Mouse (Mus musculus): ENCODE results near the gene Armh3. TPM values are rescaled to one million over a fixed set of nuclear protein-coding genes. Genes with fewer than 3 reads are reported as not detected.

The Armh3 gene
- polyA plus RNA-seq, 1 experiment from 2014 or later, result 18.5 TPM

DNA sequence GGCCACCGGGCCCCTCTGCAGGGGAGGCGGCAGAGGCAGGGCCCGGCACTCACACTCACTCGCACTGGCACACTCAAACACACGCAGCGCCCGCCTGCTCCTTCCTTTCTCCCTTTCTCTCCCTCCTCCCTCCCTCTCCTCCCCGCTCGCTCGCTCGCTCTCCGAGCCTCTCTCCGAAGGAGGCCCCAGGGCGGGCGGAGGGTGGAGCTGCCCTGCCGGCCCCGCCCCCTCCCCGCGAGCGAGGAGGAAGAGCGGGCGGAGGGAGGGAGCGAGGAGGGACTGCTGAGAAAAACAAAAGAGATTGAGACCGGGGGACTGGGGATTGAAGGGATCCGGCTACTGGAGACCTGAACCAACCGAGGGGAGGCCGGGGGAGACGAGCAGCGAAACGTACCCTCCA, 41.2 kb upstream of the Armh3 start:
- peak; percentile 89 for DNase-seq (ENCODE audit: extremely low spot score, low spot score)
- Histone ChIP-seq H3K4me3 (peak overlapping the region; percentile 84), H3K9me3 (no peaks in the 10 kb centered on the region), H3K4me1 (peaks cover 82% of the 10 kb centered on the region), H3K27ac (peak overlapping the region; percentile 99), H3K36me3 (replicated peaks) (peaks cover 31% of the 10 kb centered on the region), H3K27me3 (ENCODE audit: poor library complexity, severe bottlenecking) (no peaks in the 10 kb centered on the region)
- 2% methylated on average over 26 of the region's 30 CpGs for WGBS

DNA sequence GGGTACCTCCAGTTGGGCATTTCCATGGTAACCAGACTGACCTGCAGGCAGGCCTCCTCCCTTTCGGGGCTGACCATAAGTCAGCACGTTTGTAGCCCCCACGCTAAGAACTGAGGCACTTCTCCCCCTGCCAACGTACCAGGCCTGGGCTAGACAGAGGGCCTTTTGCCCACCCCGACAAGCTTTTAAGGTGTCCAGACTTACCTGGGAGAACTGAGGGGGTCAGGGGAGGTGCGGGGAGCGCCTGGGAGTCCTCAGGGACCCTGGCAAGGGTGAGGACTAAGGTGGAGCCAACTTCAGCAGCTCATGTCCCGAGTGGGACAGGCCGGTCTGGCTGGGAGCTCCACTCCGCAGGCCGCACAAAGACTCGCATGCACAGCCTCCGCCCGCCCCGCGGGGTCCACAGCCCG, 40.6 kb upstream of the Armh3 start:
- Histone ChIP-seq H3K27me3 (ENCODE audit: poor library complexity, severe bottlenecking) (no peaks in the 10 kb centered on the region), H3K27ac (peak overlapping the region; percentile 99), H3K36me3 (replicated peaks) (peaks cover 37% of the 10 kb centered on the region), H3K9me3 (no peaks in the 10 kb centered on the region), H3K4me3 (peak overlapping the region; percentile 84), H3K4me1 (peaks cover 76% of the 10 kb centered on the region)
- under 1% methylated on average over 17 of the region's 17 CpGs for WGBS
- DNase-seq (ENCODE audit: extremely low spot score, low spot score), result peak; percentile 59

DNA sequence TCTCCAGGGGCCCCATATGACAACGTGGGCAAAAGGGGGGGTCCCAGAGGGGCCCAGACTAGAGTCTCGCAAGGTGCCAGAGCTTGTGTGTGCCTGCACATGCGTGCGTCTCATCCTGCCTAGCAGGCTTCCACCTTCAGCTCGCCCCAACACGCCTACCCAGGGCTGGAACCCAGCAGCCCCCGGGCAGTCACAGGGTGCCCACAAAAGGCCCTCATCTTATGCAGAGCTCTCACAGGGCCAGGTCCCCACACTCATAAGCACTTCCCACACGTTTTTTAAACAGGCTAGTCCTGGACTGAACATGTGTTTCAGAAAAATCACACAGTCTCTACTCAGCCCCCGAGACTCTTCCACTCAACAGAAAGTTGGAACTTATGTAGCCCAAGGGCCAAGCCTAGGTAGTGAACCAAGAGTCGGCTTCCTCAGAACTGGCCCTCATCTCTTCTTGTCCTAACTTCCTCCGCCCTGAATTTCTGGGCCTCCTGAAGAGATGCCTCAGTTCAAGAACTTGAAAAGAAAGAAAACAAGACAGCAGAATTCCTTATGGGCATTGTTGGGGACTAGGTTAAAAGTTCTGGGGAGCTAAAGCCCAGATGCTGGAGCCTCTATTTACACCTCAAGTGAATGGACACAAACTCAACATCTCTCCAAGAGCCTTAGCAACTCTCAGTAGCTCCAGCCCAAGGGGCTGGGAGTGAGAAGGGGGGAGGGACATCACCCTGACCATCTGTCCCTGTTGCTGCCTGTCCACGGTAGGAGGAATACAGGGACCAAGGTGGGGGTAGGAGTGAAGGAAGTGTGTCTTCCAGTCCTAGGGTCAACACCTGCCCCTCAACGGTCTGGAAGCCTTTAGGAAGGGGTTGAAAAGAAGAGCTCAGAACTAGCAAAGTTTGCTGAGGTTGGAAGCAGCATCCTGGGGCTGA, 39.9 kb upstream of the Armh3 start:
- H3K9me3 ChIP-seq, result no peaks in the 10 kb centered on the region
- H3K27ac ChIP-seq, result peak overlapping the region; percentile 99
- peaks cover 69% of the 10 kb centered on the region for H3K4me1 ChIP-seq
- H3K4me3 ChIP-seq, result peak overlapping the region; percentile 84
- DNase-seq (ENCODE audit: extremely low spot score, low spot score), result no peak
- no peaks in the 10 kb centered on the region for H3K27me3 ChIP-seq (ENCODE audit: poor library complexity, severe bottlenecking)
- H3K36me3 ChIP-seq (replicated peaks), result peaks cover 44% of the 10 kb centered on the region
- WGBS, result 28% methylated on average over 13 of the region's 13 CpGs

DNA sequence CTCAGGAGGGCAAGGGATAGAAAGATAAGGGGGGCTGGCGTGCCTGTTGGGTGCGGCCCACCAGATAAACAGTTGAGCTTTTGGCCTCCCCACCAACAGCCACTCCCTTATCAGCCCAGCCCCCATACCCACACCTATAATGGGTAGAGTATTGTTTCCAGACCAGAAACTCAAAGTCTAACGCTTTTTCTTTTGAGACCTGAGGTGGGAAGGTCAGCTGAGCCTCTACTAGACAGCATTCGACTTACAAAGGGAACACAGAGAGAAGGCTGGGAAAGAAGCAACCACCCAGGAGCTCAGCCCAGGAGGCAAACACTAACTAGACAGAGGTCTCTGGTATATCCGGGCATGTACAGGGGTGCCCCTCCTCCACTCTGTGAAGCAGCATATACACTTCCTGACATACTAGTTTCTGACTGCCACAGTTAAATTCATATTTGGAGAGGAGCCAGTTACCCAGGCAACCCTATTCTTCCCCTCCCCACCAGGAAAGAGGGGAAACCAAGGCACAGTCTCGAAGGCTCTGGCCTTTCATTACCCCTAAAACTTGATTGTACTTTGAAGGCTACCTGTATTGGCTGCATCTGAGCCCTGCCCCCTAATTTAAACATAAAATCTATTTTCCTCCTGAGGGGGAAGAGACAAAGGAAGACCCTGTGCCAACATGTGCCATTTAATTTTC, 39.1 kb upstream of the Armh3 start:
- Histone ChIP-seq H3K27me3 (ENCODE audit: poor library complexity, severe bottlenecking) (no peaks in the 10 kb centered on the region), H3K4me1 (peaks cover 61% of the 10 kb centered on the region), H3K4me3 (peak overlapping the region; percentile 84), H3K36me3 (replicated peaks) (peaks cover 52% of the 10 kb centered on the region), H3K9me3 (no peaks in the 10 kb centered on the region), H3K27ac (peak overlapping the region; percentile 99)
- DNase-seq (ENCODE audit: extremely low spot score, low spot score), result no peak
- 33% methylated on average over 6 of the region's 6 CpGs for WGBS

DNA sequence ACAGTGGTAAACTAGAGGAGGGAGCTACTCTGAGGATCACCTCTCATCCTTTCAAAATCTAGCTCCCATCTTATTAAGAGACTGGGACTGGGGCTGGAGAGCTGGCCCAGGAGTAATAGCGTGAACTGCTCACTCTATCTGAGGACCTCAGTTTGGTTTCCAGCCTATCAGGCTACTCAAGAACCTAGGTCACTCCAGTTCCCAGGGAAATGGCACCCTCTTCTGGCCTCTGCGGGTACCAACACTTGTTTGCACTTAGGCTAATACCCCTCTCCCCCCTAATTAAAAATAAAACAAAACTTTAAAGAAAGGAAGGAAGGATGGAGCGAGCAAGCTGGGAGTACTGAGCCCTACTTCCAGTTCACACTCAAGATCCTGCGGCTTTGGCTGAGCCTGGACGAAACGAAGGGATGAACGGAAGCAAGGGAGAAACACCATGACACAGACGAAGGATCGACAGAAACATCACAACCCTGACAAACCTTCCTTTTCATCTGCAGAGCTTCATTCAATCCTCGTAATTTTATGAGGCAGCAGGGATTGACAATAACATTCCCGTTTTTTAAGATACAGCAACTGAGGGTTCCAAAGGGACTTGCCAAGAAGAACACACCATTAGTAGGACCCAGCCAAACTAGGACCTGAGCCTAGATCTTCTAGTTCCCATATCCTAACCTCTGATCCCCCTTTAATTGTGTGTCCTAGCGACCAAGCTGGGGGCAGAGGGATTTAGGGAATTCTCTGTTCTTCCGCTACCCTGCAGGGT, 38.4 kb upstream of the Armh3 start:
- Histone ChIP-seq H3K4me3 (peak overlapping the region; percentile 84), H3K9me3 (no peaks in the 10 kb centered on the region), H3K4me1 (peaks cover 54% of the 10 kb centered on the region), H3K27me3 (ENCODE audit: poor library complexity, severe bottlenecking) (no peaks in the 10 kb centered on the region), H3K36me3 (replicated peaks) (peaks cover 59% of the 10 kb centered on the region), H3K27ac (peak overlapping the region; percentile 99)
- no peak for DNase-seq (ENCODE audit: extremely low spot score, low spot score)
- WGBS, result 72% methylated on average over 13 of the region's 13 CpGs

DNA sequence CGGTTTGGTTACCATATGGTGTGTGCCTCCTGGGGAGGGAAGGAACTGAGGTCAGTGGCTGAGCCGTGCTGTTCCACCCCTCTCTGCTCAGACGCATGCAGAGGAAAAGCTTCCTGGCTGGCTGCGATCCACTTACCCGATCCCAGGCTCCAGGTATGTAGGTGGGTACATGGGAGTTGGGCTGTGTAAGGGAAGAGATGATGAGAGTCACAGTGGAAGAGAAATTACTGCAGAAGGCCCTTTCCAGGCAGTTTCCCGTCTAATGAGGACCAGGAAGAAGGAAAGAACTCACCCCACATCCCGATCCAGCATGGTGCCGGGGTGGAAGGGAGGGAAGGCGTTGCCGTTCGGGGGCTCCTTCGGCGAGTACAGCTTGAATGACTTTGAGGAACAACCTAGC, 37.7 kb upstream of the Armh3 start:
- Histone ChIP-seq H3K36me3 (replicated peaks) (peaks cover 65% of the 10 kb centered on the region), H3K27me3 (ENCODE audit: poor library complexity, severe bottlenecking) (no peaks in the 10 kb centered on the region), H3K9me3 (no peaks in the 10 kb centered on the region), H3K4me1 (peaks cover 47% of the 10 kb centered on the region), H3K4me3 (peak overlapping the region; percentile 84; the same call in 1 of the 2 replicates), H3K27ac (no peak overlapping the region)
- WGBS, result 93% methylated on average over 13 of the region's 13 CpGs
- DNase-seq (ENCODE audit: extremely low spot score, low spot score), result no peak

DNA sequence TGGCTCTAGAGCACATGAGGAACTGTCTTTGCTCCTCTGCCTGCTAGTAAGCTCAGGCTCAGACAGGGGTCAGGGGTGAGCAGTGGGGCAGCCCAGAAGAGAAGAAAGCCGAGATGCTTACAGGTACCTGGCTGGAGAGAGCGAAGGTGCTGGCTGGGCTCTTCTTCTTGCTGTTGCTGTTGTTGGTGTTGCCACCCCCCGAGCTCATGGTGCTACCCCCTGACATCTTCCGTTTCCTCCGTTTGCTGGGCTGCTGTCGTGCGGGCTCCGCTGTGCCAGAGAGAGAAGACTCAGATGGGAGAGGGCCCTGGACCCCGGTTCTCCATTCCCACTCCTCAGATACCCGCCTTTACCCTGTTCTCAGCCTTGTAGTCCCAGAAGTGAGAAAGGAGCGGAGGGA, 35.6 kb upstream of the Armh3 start:
- Histone ChIP-seq H3K27ac (no peak overlapping the region), H3K36me3 (replicated peaks) (peaks cover 84% of the 10 kb centered on the region), H3K4me3 (no peak overlapping the region), H3K27me3 (ENCODE audit: poor library complexity, severe bottlenecking) (no peaks in the 10 kb centered on the region), H3K4me1 (peaks cover 31% of the 10 kb centered on the region), H3K9me3 (peaks cover 8% of the 10 kb centered on the region; the same call in 1 of the 2 replicates)
- WGBS, result 95% methylated on average over 11 of the region's 11 CpGs
- no peak for DNase-seq (ENCODE audit: extremely low spot score, low spot score)

DNA sequence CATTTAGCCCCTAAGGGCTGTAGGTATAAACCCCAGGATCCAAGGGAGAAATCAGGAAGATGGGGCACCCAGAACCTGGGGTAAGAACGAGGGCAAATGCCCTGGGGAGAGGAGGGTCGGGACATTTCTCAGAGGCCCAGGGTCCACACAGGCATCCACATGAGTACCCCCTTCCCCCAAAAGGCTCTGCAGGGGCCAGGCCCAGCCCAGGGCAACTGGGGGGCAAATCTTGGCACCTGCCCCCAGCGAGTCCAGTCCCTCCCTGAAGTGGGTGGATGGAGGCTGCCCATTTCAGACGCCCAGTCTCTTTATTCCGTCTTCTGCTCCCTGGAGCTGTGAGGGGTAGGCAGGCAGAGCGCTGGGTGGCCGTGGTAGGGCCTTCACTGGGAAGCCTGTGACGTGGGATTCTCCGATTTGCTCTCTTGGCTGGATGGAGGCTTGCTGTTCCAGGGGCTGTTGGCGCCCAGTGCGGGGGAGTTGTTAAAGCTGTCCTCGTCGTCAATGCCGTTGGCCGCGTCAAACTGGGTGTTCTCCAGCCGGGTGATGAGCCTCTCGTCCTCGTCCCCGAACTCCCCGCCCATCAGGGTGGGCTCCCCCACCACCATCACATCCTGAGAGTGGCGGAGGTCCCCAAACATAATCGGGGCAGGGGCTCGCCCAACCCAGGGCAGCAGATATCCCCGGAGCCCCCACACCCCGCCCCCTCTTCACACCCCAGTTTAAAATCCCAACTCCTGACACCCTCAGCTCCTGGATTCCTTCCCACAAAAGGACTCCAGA, 34.6 kb upstream of the Armh3 start:
- H3K27ac ChIP-seq, result no peak overlapping the region
- no peak for DNase-seq (ENCODE audit: extremely low spot score, low spot score)
- WGBS, result 93% methylated on average over 26 of the region's 26 CpGs
- H3K27me3 ChIP-seq (ENCODE audit: poor library complexity, severe bottlenecking), result no peaks in the 10 kb centered on the region
- H3K4me3 ChIP-seq, result no peak overlapping the region
- peaks cover 21% of the 10 kb centered on the region for H3K4me1 ChIP-seq
- peaks cover 8% of the 10 kb centered on the region; the same call in 1 of the 2 replicates for H3K9me3 ChIP-seq
- H3K36me3 ChIP-seq (replicated peaks), result peaks cover 82% of the 10 kb centered on the region

DNA sequence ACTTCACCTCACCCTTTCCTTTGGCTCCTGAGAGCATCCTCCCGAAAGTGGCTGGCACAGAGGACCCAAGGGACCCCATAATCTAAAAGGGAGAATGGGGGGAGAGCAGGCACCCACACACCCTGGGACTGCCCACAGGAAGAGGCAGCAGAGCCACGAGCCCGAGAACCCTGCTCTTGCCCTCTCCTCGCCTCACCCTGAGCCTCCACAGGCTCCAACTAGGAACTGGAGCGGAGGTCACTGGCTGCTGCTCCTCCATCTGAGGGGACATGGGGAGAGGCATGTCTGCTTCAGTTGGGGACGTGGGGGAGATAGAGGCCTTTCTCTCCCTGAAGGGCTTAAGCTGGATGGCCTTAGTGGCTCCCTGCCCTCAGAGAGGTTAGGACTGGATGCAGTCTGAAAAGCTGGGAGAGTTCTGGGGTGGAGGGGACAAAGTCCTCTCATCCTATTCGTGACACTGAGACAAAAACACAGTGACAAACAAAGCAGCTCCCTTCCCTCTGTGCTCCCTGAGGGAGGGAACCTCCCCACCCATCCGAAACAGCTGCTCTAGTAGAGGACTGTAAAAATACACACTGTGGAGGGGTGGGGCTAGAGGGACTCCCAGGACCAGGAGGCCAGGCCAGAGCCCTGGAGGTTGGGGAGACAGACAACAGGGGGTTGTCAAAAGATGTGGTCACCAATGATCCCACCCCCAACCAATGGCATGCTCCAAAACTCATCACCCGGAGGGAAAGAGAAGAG, 33.6 kb upstream of the Armh3 start:
- H3K4me3 ChIP-seq, result no peak overlapping the region
- DNase-seq (ENCODE audit: extremely low spot score, low spot score), result no peak
- peaks cover 8% of the 10 kb centered on the region; the same call in 1 of the 2 replicates for H3K9me3 ChIP-seq
- H3K4me1 ChIP-seq, result peaks cover 16% of the 10 kb centered on the region
- 83% methylated on average over 9 of the region's 9 CpGs for WGBS
- no peaks in the 10 kb centered on the region for H3K27me3 ChIP-seq (ENCODE audit: poor library complexity, severe bottlenecking)
- no peak overlapping the region for H3K27ac ChIP-seq
- H3K36me3 ChIP-seq (replicated peaks), result peaks cover 77% of the 10 kb centered on the region

DNA sequence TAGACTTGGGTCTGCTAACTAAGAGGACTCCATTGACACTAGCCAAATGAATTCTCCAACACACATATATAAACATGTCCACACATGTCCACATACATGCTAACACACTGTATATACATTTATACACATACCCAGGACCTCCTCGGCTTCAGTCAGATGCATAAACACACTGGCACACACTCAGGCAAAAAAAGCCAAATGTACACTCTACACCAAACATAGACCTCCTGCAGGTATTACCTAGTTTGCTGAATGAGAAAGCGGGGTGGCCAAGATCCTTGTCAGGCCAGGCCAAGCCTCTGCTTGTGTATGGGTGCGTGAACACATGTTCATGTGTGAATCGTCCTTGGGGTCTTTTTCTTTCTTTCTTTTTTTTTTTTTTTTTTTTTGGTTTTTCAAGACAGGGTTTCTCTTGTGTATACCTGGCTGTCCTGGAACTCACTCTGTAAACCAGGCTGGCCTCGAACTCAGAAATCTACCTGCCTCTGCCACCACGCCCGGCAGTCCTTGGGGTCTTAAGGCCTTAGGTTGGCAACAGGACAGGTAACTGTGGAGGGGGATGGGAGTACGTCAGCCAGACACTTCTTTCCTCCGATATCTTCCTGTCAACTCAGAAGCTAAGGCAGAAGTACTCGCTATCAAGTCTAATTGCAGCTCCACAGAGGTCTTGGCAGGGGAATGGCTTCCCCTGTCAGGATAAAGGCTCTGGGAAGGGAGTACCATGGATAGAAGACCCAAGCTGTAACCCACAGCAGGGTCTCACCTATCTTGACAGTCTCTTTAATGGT, 32.1 kb upstream of the Armh3 start:
- DNase-seq (ENCODE audit: extremely low spot score, low spot score), result no peak
- no peak overlapping the region for H3K27ac ChIP-seq
- 95% methylated on average over 10 of the region's 10 CpGs for WGBS
- H3K4me3 ChIP-seq, result no peak overlapping the region
- H3K36me3 ChIP-seq (replicated peaks), result peaks cover 62% of the 10 kb centered on the region
- peaks cover 9% of the 10 kb centered on the region for H3K4me1 ChIP-seq
- peaks cover 8% of the 10 kb centered on the region; the same call in 1 of the 2 replicates for H3K9me3 ChIP-seq
- H3K27me3 ChIP-seq (ENCODE audit: poor library complexity, severe bottlenecking), result no peaks in the 10 kb centered on the region

DNA sequence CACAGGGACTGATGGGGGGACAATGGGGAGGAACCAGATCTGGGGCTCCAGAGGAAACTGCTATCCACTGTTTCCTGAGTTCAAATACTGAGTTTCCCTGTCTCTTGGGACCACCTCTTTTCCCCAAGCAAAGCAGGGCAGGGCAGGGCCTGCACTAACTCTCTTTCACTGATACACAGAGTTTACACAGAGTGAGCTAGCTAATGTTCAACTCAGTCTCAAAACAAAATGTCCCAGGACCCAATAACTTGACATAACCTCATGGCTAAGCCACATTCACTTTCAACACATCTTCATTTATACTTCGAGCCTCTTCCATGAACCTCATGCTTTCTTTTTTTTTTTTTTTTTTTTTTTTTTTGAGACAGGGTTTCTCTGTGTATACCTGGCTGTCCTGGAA, 31.4 kb upstream of the Armh3 start:
- Histone ChIP-seq H3K9me3 (peaks cover 8% of the 10 kb centered on the region; the same call in 1 of the 2 replicates), H3K27me3 (ENCODE audit: poor library complexity, severe bottlenecking) (no peaks in the 10 kb centered on the region), H3K36me3 (replicated peaks) (peaks cover 55% of the 10 kb centered on the region), H3K4me3 (no peak overlapping the region), H3K27ac (no peak overlapping the region), H3K4me1 (peaks cover 9% of the 10 kb centered on the region)
- DNase-seq (ENCODE audit: extremely low spot score, low spot score), result no peak
- WGBS, result 96% methylated on average over 1 of the region's 1 CpGs
